Mouse (Mus musculus) spleen, postnatal 36 days (tissue): ENCODE results near the gene Tnnt1.

ENCODE experiments used
- DNase-seq, 2 experiments: peaks; one replicate each; pipeline ENCODE4 v3.0.0; 2022; ENCODE audit warnings: low spot score in 2 of 2, mixed read lengths in 1 of 2

Tnnt1 gene

GRCm38 (mm10) chr7:4521231-4522003 is 5.2 kb upstream of the Tnnt1 start:
- DNase-seq = no peak

GRCm38 (mm10) chr7:4518487-4518886 is 2.3 kb upstream of the Tnnt1 start:
- no peak for DNase-seq

GRCm38 (mm10) chr7:4515853-4516252 is 329 bp downstream of the Tnnt1 start:
- no peak for DNase-seq

GRCm38 (mm10) chr7:4513829-4514712 is 2.1 kb downstream of the Tnnt1 start:
- DNase-seq = no peak

GRCm38 (mm10) chr7:4513236-4513635 is 2.9 kb downstream of the Tnnt1 start:
- DNase-seq = peak in 1 of 2 experiments; percentile 15

GRCm38 (mm10) chr7:4511489-4512224 is 4.5 kb downstream of the Tnnt1 start:
- DNase-seq = no peak

- DNase-seq = peak; percentile 66 to 71
Observed at GRCm38 (mm10) chr7:4509863-4510608, 6.1 kb downstream of the Tnnt1 start.

GRCm38 (mm10) chr7:4508739-4509116 is 7.5 kb downstream of the Tnnt1 start:
- DNase-seq = no peak

GRCm38 (mm10) chr7:4508062-4508738 is 8.0 kb downstream of the Tnnt1 start:
- DNase-seq = no peak

GRCm38 (mm10) chr7:4507220-4507619 is 9.0 kb downstream of the Tnnt1 start:
- no peak for DNase-seq

- peak; percentile 30 to 31 for DNase-seq
Observed at GRCm38 (mm10) chr7:4504646-4505435, 11.3 kb downstream of the Tnnt1 start.

GRCm38 (mm10) chr7:4503858-4504257 is 12.3 kb downstream of the Tnnt1 start:
- no peak for DNase-seq

GRCm38 (mm10) chr7:4503100-4503499 is 13.1 kb downstream of the Tnnt1 start:
- DNase-seq = no peak

GRCm38 (mm10) chr7:4502421-4503090 is 13.6 kb downstream of the Tnnt1 start:
- peak; percentile 42 to 56 for DNase-seq

- DNase-seq = peak; percentile 93 to 94
Observed at GRCm38 (mm10) chr7:4501558-4502397, 14.4 kb downstream of the Tnnt1 start, which contains the start of gene Ppp1r12c. Gene Ppp1r12c, minus strand, starts transcription at chr7:4501680.

- DNase-seq = peak; percentile 36 to 46
Observed at GRCm38 (mm10) chr7:4500892-4501471, 15.2 kb downstream of the Tnnt1 start.

GRCm38 (mm10) chr7:4499034-4499433 is 17.1 kb downstream of the Tnnt1 start:
- DNase-seq = no peak

- peak in 1 of 2 experiments; percentile 18 for DNase-seq
Observed at GRCm38 (mm10) chr7:4498251-4498650, 17.9 kb downstream of the Tnnt1 start.
